Mouse (Mus musculus) lung, embryonic 14.5 days (tissue): ENCODE results near the gene Chmp1a. TPM values are rescaled to one million over a fixed set of nuclear protein-coding genes. Genes with fewer than 3 reads are reported as not detected.
"Not testable (repeated sequence)": the region's sequence is repeated elsewhere in the genome, so short reads cannot be mapped to it uniquely, and the experiment has no call there.

Source experiments
- ATAC-seq: fragments of 200-750 bp; cut with Nextera tagmentation; 2 replicates; pipeline ENCODE4 v1.8.0; 2017; ENCODE audit warnings: mild to moderate bottlenecking, moderate TSS enrichment, moderate library complexity; ENCODE audit not compliant: insufficient read depth
- DNase-seq: peaks from one replicate; pipeline ENCODE4 v3.0.0-alpha.2; 2015
- H3K27ac ChIP-seq: fragments of 300-500 bp; sonication (generic); 2 replicates; pipeline ENCODE4 v1.5.1; 2014; ENCODE audit warnings: low read depth, mild to moderate bottlenecking, moderate library complexity
- H3K27me3 ChIP-seq: fragments of 300-500 bp; sonication (generic); 2 replicates; pipeline ENCODE4 v1.6.1; 2014; ENCODE audit warnings: low read length, control low read depth; ENCODE audit not compliant: insufficient read depth
- H3K36me3 ChIP-seq: fragments of 300-500 bp; sonication (generic); 2 replicates; pipeline ENCODE4 v1.6.1; 2014; ENCODE audit warnings: control low read depth; ENCODE audit not compliant: insufficient read depth
- H3K4me1 ChIP-seq: fragments of 300-500 bp; sonication (generic); 2 replicates; pipeline ENCODE4 v1.6.1; 2014; ENCODE audit warnings: antibody characterized with exemption, control low read depth; ENCODE audit not compliant: insufficient read depth
- H3K4me2 ChIP-seq: fragments of 300-500 bp; sonication (generic); 2 replicates; pipeline ENCODE4 v1.6.1; 2014; ENCODE audit warnings: mild to moderate bottlenecking
- H3K4me3 ChIP-seq: fragments of 300-500 bp; sonication (generic); 2 replicates; pipeline ENCODE4 v1.5.1; 2014; ENCODE audit warnings: low read depth, low read length
- H3K9ac ChIP-seq: fragments of 300-500 bp; sonication (generic); 2 replicates; pipeline ENCODE4 v1.6.1; 2014
- H3K9me3 ChIP-seq: fragments of 300-500 bp; sonication (generic); 2 replicates; pipeline ENCODE4 v1.6.1; 2016; ENCODE audit warnings: low read depth, low read length, control low read depth
- CTCF ChIP-seq: IDR thresholded peaks from 2 replicates; pipeline ENCODE4 v1.5.1; 2016; ENCODE audit warnings: antibody characterized with exemption, low read depth
- WGBS: fragments of 180-500 bp; shearing (Covaris S2); extraction: QIAGEN DNeasy Blood & Tissue Kit; methylation state at CpG from one replicate; pipeline ENCODE4 v1.1.7; 2014; 5-methylcytosine and 5-hydroxymethylcytosine counted together
- polyA plus RNA-seq: library from polyadenylated mRNA; unstranded; fragments of >200 nt; fragmentation: Nextera tagmentation; extraction: Ambion mirVana; gene quantifications from 2 replicates; pipeline ENCODE4 v1.2.1, GENCODE M21; 2014

The Chmp1a gene
- polyA plus RNA-seq, result 102 and 108 TPM in 2 replicates

DNA sequence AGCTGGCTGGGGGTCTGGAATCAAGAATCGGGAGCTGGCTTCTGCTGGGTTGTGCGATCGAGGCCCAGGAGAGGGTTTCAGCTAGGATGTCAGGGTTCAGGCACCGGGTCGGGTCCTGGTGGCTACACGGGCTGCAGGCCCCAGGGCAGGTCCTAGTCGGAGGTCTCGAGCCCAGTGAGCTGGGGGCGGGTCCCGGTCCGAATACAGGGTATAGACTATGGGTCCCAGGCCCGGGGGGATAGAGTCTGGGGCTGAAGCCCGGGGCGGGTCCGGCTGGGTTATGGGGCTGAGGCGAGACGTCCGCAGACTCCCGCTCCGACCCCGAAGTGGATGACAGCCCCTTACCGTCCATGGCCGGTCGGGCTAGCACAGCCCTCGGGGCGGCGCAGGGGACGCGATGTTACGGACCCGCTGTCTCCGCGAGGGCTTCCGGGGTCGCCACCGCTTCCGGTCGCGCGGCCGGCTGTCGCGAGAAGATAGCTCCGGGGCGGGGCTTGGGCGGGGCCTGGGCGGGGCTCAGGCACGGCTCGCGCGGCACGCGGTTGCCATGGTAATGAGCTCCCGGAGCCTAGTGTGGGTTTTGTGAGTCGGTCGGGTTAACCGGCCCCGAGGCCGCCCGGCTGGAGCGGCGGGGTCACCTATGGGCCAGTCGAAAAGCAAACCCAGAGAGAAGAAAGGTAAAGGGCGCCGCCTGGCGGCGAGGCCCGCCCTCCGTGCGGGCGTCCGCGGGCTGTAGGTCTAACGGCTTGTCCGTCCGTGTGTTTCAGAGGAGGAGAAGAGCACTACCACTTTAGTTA is at the start of gene Chmp1a, which contains the start of gene Spata33:
Gene Chmp1a, minus strand, starts transcription at position 443 of the 797 bp plus-strand sequence.
Gene Spata33, plus strand, starts transcription at position 512 of the 797 bp plus-strand sequence.
- WGBS, result under 1% methylated on average over 76 of the region's 76 CpGs
- Histone ChIP-seq H3K9me3 (no peaks in the 10 kb centered on the region), H3K4me2 (peak within 1 kb of the TSS; percentile 96), H3K36me3 (peaks cover 25% of the 10 kb centered on the region), H3K9ac (peak within 1 kb of the TSS; percentile 97), H3K4me1 (0 out of 2 replicates have a peak, but pooled peaks cover 4% of the 10 kb centered on the region), H3K4me3 (peak within 1 kb of the TSS; percentile 93), H3K27me3 (no peaks in the 10 kb centered on the region), H3K27ac (peak within 1 kb of the TSS; percentile 50; the same call in 1 of the 2 replicates)
- ATAC-seq, result peak; percentile 92
- peak; percentile 68 for TF ChIP-seq CTCF
- DNase-seq, result peak; percentile 95

DNA sequence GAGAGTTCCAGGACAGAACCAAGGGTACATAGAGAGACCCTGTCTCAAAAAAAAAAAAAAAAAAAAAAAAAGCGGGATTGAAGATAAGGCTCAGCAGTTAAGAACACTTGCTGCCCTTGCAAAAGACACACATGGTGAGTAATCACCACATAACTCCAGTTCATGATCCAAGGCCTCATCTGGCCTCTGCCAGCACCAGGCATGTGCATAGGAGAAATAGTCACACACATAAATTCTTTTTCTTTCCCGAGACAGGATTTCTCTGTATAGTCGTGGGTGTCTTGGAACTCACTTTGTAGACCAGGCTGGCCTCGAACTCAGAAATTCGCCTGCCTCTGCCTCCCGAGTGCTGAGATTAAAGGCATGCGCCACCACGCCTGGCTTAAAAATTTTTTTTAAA is 45.0 kb upstream of the Chmp1a start:
- not testable (repeated sequence) for H3K27ac ChIP-seq, H3K27me3 ChIP-seq, ATAC-seq, H3K4me2 ChIP-seq, H3K4me3 ChIP-seq, H3K9me3 ChIP-seq, H3K9ac ChIP-seq, DNase-seq
- Histone ChIP-seq H3K36me3 (peaks cover 51% of the 10 kb centered on the region), H3K4me1 (peaks cover 12% of the 10 kb centered on the region; the same call in 1 of the 2 replicates)
- WGBS, result 92% methylated on average over 8 of the region's 8 CpGs

DNA sequence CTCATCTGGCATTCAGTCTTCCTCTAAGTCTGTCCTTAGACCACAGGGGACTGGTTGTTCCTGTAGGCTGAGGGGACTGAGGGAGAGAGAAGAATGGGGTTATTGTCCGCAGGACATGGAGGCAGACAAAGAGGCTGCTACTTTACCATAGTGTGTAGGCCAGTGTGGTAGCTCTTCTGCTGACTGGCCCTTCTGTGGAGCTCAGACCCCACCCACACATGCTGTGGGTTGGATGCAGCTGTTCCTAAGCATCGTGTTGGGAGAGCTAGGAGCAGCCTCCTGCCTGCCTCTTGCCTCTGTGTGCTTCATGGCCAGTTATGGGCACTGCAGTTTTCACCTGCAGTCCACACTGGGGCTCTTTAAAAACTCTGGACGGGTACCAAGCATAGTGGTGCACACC is 44.6 kb upstream of the Chmp1a start:
- DNase-seq (no peak), ATAC-seq (no peak)
- TF ChIP-seq CTCF, result no peak
- H3K4me1 ChIP-seq, result peaks cover 12% of the 10 kb centered on the region; the same call in 1 of the 2 replicates
- no peak overlapping the region for H3K9ac ChIP-seq
- no peak overlapping the region for H3K4me3 ChIP-seq
- no peak overlapping the region for H3K27ac ChIP-seq
- WGBS, result 89% methylated on average over 3 of the region's 3 CpGs
- no peaks in the 10 kb centered on the region for H3K9me3 ChIP-seq
- no peak overlapping the region for H3K4me2 ChIP-seq
- H3K36me3 ChIP-seq, result peaks cover 51% of the 10 kb centered on the region
- H3K27me3 ChIP-seq, result no peaks in the 10 kb centered on the region

DNA sequence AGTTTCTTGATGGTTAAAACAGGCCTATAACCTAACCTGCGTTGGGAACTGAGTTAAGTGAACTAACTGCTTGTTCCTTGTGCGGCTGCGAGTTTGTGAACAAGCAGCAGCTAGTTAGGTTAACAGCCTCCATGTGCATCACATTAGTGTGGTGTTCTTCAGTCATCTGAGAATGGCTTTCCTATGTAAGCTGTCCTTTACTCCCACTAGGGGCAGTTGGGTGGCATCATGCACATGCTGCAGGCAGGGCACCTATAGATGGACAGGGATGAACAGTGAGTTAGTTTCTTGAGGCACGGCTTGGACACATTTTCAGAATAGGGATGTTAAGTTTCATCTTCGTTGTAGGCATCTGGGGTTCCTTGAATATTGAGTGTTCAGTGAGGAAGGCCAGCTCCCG is 42.6 kb upstream of the Chmp1a start:
- Histone ChIP-seq H3K27me3 (no peaks in the 10 kb centered on the region), H3K9me3 (no peaks in the 10 kb centered on the region), H3K4me2 (peak overlapping the region; percentile 96), H3K27ac (no peak overlapping the region), H3K9ac (peak overlapping the region; percentile 94), H3K36me3 (peaks cover 58% of the 10 kb centered on the region), H3K4me3 (peak overlapping the region; percentile 90), H3K4me1 (peaks cover 12% of the 10 kb centered on the region; the same call in 1 of the 2 replicates)
- TF ChIP-seq CTCF, result peak; percentile 26; the same call in 1 of the 2 replicates
- WGBS, result 70% methylated on average over 6 of the region's 6 CpGs
- no peak for ATAC-seq
- no peak for DNase-seq

DNA sequence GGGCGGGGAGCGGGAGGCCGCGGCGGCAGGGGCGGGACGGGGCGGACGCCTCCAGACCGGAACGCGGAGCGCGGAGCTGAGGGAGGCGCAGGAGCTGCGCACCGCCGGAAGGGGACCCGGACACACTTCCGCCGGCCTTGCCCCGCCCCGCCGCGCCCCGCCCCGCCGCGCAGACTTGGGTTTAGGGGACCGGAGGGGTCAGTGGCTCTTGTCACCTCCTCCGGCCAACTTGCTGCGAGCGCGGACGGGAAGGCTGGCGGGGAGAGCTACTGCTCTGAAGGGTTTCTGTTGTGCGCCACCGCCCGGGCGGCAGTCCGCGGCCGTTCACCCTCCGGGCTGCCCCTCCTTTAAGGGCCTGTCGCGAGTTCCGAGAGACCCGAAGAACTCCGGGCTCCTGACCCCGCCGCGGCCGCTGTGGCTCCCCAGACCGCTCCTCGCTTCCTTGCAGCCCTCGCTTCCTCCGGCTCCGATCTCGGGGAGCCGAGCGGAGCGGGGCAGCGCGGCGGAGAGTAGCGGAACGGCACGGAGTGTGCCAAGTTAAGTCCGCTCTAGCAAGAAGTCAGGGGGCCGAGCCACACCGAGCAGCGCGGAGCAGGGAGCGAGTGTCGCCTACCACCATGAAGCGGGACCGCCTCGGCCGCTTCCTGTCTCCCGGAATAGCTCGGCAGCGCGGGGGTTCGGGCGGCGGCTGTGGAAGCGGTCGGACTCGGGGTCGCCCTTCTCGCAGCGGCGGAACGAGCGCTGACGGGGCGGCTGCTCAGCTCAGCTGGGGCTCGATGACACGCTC is 41.7 kb upstream of the Chmp1a start, which contains the start of the genes Zfp276 and Vps9d1:
Gene Zfp276, plus strand, starts transcription at position 97 of the 787 bp plus-strand sequence.
Gene Vps9d1, minus strand, starts transcription at position 250 of the 787 bp plus-strand sequence.
- Histone ChIP-seq H3K4me3 (peak within 1 kb of the TSS; percentile 90), H3K9ac (peak within 1 kb of the TSS; percentile 94), H3K4me1 (peaks cover 12% of the 10 kb centered on the region; the same call in 1 of the 2 replicates), H3K9me3 (no peaks in the 10 kb centered on the region), H3K36me3 (peaks cover 56% of the 10 kb centered on the region), H3K4me2 (peak within 1 kb of the TSS; percentile 96), H3K27ac (peak within 1 kb of the TSS; percentile 82), H3K27me3 (no peaks in the 10 kb centered on the region)
- no peak for TF ChIP-seq CTCF
- DNase-seq (peak; percentile 90), ATAC-seq (peak; percentile 98)
- WGBS, result under 1% methylated on average over 98 of the region's 99 CpGs

DNA sequence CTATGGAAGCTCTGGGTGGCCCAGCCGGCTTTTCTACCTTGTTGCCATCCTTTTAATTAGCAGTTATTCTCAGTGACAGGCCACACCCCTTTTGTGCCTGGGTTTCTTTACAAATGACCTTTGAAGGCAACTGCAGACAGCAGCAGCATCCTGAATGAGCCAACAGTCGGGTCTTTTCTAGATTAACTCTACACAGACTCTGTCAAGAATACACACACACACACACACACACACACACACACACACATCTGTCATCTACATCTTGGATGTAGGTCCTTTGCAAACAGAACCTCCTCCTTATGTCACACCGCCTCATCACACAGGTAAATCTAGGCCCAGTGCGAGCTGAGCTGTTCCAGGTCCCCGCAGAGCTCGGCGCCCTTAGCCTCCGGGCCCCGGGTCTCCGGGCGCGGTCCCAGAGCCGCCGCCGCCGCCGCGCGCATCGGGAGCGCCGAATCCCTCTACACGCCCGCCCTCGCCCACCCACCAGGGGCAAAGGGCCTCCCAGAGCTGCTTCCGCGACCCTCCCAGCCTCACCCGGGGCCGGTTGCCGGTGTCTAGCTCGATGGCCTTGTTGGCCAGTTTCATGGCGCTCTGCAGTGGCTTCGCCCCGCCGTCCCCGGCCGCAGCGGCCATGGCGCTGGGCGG is 41.0 kb upstream of the Chmp1a start:
- no peak for TF ChIP-seq CTCF
- Histone ChIP-seq H3K36me3 (peaks cover 56% of the 10 kb centered on the region), H3K4me1 (peaks cover 12% of the 10 kb centered on the region; the same call in 1 of the 2 replicates), H3K9me3 (no peaks in the 10 kb centered on the region), H3K27me3 (no peaks in the 10 kb centered on the region), H3K27ac (peak overlapping the region; percentile 82), H3K4me2 (peak overlapping the region; percentile 96), H3K4me3 (peak overlapping the region; percentile 90), H3K9ac (peak overlapping the region; percentile 94)
- DNase-seq (peak; percentile 20), ATAC-seq (no peak; the same call in none of the 2 replicates)
- WGBS, result 1% methylated on average over 40 of the region's 40 CpGs
